Mouse (Mus musculus) hematopoietic stem cell, adult 5-6 weeks (primary cell): Measurements from ENCODE around the gene Plcz1. TPM values are rescaled to one million over a fixed set of nuclear protein-coding genes. Genes with fewer than 3 reads are reported as not detected.

Experiments
- ATAC-seq, 2 experiments: fragments of 125-278 bp in 1 of 2; replicated peaks in 1 of 2; 2 replicates each; pipeline ENCODE4 v1.8.0; 2016 to 2017; ENCODE audit warnings: inconsistent platforms in 2 of 2, mild to moderate bottlenecking in 2 of 2, moderate number of reproducible peaks in 2 of 2, low read depth in 1 of 2, moderate TSS enrichment in 1 of 2; ENCODE audit not compliant: low FRiP score in 2 of 2, poor library complexity in 2 of 2, severe bottlenecking in 2 of 2, insufficient read depth in 1 of 2, low TSS enrichment in 1 of 2
- total RNA-seq: library from RNA; stranded (forward); fragments of 172-1452, 232-1000 nt; gene quantifications from 2 replicates; pipeline ENCODE4 v1.2.3, GENCODE M21; 2017

Gene Plcz1
- total RNA-seq = not detected in 2 replicates

DNA sequence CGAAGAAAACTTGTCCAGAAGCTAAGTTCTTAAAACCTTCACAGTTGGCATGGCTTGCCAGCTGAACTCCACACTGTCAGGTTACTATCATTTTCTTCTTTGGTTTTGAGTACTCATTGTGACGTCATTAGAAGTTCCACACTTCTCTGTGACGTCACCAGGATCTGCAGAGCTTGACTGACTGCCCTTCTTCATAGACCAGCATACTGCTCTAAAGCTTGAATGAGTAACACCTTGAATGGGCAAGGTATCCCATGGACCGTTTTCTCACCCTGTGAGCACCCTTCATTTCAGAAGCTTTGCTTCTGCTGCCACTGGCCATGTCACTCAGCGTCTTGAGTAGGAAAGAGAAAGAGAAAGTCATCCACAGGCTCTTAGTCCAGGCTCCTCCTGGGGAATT, at the start of gene Plcz1:
Gene Plcz1, minus strand, starts transcription at position 101 of the 400 bp plus-strand sequence.
- ATAC-seq = no peak

DNA sequence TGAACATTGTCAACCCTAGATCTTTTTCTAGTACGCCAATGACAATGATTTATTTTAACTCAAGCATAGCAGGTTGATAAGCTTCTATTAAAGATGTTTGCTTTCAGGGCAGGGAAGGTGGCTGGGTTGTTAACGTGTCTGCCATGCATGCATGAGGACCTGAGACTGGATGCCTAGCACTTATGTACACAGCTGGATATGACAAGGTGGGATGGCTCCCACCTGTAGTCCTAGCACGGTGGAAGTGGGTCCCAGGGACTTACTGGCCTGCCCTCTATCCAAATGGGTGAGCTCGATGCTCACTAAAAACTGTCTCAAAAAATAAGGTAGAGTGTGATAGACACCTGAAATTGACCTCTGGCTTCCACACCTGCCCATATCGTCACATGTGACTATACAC, 48.6 kb upstream of the Plcz1 start:
- ATAC-seq = no peak

DNA sequence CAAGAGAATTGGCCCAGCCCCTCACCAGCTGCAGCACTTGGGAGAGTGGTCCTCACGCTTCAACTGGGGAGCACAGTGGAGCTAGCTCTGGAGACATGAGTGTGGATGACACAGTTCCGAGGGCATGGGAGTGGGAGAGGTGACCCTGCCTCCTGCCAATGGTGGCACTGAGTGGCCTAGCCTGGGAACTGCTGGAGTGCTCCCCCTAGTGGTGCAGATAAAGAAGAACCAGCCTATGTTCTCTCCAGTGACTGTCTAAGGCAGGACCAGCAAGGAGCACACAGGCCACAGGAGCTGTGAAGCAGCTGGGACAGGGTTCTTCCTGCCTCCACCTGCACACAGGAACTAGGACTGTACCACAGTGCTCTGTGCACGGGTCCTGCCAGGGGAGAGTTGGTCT, 40.5 kb upstream of the Plcz1 start:
- ATAC-seq = peak; percentile 27 to 66; a peak in 2 of 4 replicates

DNA sequence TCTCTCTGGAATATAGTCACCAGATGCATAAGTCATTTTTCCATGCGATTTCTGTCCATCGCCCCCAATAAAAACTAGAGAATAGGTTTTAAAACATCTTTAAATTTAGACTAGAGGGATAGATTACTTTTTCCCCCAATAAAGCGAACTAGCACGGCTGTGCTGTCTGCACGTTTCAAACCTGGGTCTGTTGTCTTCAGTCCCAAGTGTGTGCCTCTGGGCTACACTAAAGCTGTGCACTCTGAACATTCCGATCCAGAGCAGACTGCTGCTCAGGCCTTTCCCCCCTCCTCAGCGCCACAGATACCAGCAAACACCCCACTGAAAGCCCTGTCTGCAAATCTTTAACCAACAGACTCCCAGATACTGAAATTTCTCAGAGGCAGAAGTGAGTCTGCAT, 39.7 kb upstream of the Plcz1 start:
- ATAC-seq = no peak

DNA sequence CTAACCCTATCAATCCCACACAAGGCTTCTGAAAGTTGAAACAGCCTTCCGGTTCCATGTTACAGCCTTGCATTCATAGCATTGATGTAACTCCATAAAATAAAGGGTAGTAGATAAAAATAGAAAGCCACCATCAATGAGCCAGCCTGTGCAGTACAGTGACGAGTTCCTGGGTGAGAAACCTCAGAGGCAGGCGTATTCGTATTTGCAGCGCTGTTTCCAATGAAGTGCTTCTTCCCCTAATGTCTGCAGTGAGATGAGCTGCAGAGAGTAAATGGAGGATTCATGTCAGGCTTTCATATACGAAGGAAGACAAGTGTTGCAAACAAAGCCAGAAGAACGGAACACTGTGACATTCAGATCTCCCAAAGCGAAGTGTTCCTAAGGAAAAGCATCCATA, 27.9 kb upstream of the Plcz1 start:
- ATAC-seq = no peak

DNA sequence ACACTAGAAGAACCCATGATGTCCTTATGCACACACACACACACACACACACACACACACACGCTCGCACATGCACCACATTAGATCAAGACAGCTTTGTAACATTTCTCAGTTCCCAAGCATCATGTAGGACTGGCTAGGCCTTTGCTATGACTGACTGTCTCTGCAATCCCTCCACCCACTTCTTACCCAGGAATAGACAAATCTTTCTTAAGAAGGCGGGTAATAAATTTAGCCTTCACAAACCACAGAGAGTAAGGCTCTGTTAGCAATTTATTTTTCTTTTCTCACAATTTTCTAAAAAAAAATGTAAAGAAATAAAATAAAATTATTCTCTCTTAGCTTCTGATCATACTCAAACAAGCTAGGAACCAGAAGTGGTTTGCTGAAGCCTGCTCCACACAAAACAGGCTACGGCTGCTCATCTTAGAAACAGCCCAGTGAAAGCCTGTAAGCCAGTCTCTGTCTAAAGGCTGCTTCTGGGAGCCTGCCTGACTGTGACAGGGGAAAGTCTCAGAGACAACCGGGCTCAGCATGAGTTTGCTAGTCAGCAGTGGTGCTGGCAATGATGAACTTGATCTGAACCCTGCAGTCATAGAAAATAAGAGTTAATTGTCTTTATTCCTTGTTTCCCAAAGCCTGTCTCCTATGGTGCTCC, 13.1 kb upstream of the Plcz1 start:
- ATAC-seq = no peak

DNA sequence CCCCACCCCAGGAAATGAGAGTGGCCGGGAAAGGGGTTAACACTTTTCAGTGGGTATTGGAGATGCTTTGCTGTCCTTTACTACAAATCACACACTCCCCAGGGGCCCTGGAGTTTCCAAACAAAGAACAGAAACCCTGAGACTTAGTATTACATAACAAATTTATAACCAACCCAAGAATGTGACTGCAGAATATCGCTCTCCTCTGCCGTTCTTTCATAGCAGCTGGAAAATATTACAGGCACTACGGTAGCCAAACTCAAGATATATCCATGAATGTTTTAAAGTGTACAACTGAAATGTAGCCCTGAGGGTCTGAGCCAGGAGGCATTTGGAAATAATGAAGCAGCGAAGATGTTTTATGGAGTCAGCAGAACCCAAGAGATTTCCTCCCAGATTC, 10.2 kb upstream of the Plcz1 start:
- ATAC-seq = no peak

DNA sequence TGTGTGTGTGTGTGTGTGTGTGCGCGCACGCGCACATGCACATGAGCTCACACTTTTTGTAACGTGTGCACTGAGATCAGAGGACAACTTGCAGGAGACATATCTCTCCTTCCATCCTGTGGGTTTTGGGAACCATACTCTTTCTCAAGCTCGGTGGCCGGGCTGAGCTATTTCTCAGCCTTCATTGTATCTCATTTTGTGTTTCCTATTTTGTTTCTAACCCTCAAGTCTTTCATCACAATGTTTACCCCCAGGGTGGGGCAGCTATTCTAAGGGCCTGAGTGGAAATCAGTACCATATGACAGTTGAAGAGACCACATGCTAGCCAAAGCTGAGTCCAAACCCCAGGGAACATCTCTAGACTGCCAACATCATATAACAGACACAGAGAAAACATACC, 305 bp downstream of the Plcz1 start, which contains the start of gene Capza3:
Gene Capza3, plus strand, starts transcription at position 301 of the 400 bp plus-strand sequence.
- ATAC-seq = no peak

DNA sequence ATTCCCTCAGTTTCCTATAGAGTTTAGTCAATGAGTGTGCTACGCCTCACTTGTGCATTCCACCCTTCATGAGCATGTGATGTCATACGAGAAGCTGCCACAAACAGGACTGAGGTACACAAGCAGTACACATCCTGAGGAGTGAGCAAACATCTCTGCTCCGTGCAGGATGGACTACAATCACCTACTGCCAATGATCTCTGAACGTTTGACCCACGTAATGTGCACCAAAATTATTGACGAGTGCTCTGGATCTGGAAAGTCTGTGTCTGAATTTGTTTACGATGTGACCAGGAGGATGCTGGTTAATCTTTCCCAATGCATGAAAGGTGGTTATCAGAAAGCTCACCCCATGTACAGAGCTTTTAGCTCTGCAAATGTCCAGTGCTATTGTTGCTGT, 16.9 kb downstream of the Plcz1 start:
- no peak for ATAC-seq

DNA sequence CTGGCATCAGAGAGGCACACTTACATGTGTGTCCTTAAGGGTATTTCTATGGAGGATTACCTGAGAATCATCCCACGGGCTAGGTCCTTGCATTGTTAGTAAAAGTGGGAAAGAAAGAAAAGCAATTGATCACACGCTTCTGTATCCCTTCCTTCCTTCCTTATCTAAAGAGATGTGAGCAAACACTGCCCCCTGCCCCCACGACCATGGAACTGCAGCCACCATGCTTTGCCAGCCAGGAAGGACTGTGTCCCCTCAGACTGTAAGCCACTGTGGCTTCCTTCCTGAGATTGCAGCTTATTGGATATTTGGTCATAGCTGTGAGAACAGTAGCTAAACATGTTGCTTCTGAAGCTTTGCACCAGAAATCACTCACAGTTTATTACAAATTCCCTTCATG, 36.1 kb downstream of the Plcz1 start:
- ATAC-seq = no peak

DNA sequence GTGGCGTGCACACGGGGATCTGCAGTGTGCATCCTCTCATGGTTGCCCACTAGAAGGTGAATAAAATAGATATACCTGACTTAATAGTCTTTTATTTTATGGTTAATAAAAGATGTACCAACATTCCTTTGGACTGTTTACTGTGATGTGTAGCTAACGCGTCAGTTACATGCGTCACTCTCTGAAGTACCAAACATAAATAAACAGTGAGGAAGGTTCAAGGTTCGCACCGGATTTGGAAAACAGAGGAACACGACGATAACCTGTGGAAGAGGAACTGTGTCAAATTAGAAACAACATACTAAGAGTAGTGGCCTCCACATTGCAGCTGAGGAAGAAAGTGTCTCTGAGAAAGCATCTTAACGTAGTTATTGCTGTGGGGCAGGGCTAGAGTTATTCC, 51.7 kb downstream of the Plcz1 start:
- no peak for ATAC-seq

DNA sequence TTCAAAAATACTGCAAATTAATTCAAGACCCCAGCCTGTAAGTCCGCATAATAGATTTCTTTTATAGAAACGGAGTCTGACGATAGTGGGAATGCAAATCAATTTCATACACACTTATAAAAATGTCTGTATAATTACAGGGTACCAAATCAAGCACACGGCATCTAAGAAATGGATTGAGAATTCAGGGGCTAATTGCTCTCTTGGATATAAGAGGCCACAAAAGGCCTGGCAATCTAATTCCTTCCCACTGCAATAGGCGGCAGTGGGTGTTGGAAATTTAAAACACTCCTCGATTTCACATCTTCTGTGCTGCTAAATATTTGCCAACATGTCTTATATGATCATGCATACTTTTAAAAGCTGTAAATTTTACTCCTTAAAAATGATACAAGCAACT, 52.2 kb downstream of the Plcz1 start:
- no peak for ATAC-seq

DNA sequence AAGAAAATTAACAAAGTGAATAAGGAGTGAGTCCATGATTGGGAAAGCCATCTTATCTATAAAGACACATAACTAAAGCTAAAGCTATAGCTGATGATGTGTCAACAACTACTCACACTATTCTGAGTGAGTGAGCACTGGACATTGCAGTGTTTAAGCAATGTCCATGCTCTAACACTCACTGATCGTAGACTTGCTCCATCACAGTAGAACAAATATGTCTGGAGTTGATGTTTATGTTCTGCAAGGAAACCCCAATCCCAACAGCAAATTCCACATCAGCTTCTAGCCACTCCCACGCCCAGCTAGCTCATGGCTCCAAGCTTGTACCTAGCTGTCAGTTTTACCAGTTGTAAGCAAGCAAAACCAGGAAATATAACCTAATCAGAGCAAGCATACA, 54.7 kb downstream of the Plcz1 start:
- ATAC-seq = no peak

DNA sequence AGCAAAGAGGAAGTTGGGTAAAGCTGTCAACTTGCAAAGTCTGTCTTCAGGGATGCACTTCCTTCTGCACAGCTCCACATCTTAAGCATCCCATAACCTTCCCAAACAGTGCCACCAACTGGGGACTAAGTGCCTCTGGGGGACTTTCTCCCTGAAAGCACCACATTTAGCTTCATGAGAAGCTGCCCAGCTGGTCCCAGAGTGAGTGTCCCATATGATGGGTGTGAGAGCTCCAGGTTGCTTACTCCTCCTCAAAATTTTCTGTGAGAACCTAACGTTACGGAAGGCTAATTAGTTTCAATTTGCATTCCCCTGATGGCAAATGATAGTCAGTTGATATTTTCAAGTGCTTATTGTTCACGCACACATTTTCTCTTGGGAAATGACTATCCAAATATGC, 57.2 kb downstream of the Plcz1 start:
- no peak for ATAC-seq

DNA sequence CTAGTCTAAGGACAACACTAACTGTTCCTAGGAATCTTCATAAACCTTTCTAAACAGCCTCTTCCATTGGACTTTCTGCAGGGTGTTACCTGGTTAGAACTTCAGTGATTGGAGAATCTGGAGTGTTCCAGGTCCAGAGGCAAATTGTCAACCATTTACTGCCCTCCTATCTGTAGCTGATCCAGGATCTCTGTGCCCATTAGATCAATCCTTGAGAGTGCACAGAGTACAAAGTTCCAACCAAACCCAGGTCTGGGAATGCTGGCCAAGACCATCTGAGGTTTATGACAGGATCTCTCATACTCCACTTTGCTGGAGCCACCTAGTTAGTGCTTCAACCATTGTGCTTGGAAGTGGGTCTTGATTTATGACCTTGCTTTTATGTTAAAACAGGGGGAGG, 60.2 kb downstream of the Plcz1 start:
- ATAC-seq = no peak

DNA sequence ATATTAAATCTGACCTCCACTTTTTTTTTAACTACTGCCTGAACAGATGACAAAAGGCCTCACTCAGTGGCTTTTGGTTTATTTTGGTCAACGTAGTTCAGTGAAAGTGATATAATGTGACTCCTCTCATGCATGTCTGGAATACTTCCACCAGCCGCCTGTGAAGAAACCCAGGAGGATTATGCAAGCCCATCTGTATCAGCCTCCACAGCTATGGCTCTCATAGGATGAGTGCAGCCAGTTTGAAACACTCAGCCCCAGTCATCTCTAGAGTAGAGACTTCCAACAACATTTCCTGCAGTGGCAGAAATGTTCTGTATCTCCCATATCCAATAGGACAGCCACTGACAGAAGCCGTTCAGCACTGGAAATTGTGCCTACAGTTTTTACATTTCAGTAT, 63.1 kb downstream of the Plcz1 start:
- ATAC-seq = no peak

DNA sequence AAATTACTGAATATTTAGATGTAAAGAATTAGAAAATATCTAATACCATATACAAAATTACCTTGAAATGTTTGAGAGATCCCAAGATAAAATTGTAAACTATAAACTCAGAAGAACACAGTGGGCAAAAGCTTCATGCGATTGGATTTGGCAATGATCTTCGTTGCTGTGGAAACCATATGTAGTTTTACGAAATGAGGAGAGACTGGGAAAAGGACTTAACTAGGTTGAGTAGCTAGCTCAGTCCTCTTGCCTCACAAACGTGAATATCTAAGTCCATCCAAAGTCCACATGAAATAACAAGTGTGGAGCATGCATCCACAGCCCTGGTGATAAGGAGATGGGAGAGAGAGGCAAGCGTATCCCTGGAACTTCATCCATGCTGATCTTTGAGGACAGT, 66.6 kb downstream of the Plcz1 start:
- ATAC-seq = no peak

DNA sequence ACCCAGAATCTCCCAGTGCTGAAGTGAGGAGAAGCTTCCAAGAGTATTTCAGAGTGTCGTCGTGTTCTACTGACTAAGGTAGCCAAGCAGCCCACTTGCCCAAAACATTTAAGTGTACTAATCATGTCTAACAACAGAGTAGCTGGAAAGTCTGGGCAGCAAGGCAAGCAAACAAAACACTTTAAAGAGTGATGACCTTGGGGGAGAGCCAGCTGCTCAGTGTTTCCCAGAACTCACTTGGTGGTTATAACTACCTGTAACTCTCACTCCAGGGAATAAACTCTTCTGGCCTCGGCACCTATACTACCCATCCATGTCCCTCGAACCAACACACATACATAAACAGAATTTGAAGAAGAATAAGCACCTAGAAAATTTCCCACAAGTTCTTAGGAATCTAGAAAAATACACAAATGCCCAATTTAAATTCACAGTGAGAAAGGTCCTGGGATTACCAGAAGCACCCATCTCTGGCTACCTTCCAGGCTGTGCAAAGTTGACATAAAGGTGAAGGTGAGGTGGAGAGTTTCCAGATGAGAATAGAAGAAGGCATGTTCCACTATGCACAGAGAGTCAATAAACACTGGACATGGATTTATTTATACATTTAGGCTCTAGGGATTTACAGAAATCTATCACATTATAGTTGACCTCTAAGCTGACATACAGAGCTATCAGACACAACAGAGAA, 69.5 kb downstream of the Plcz1 start:
- no peak for ATAC-seq

DNA sequence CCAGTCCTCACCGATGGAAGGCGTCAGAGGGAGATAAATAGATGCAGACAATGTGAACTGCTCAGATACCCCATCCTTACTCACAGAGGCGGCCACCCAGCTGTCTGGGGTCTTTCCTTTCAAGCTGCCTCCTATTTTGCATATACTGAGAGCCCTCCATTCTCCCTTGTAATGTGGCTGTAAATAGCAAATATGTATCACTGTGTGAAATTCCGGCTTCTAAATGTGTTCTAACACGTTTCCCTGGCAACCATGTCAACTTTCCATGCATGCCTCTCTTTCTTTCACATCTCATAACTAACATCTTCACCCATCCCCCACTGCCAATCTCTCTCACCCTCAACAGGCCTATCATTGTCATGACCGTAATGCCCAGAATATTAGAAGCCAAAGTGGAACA, 74.6 kb downstream of the Plcz1 start:
- no peak for ATAC-seq
